Mouse (Mus musculus): ENCODE results near the gene Pakap. TPM values are rescaled to one million over a fixed set of nuclear protein-coding genes. Genes with fewer than 3 reads are reported as not detected.
A peak's percentile ranks its signal among the peaks of the same experiment; 100 is the strongest.

Gene Pakap
- polyA plus RNA-seq, 1 experiment from 2014 or later: 57.5 TPM

GRCm38 (mm10) chr4:57802411-57802810, 234.4 kb downstream of the Pakap start:
- Histone ChIP-seq H3K36me3 (ENCODE audit: control insufficient read depth, insufficient read depth) (peaks cover 7% of the 10 kb centered on the region; the same call in 1 of the 2 replicates), H3K27ac (ENCODE audit: low read length) (0 out of 2 replicates have a peak overlapping the region, but pooled peaks have one; percentile 12), H3K27me3 (ENCODE audit: control insufficient read depth, insufficient read depth, low read length) (no peaks in the 10 kb centered on the region), H3K9me3 (replicated peaks; ENCODE audit: control insufficient read depth, low read length) (no peaks in the 10 kb centered on the region), H3K4me1 (ENCODE audit: control insufficient read depth, insufficient read depth, low read length) (peaks cover 41% of the 10 kb centered on the region), H3K9ac (ENCODE audit: low read length) (no peak overlapping the region), H3K4me3 (ENCODE audit: low read length) (no peak overlapping the region), H3K4me2 (ENCODE audit: low read depth, low read length) (no peak overlapping the region)
- 60% methylated on average over 3 of the region's 3 CpGs for WGBS
- no peak for ATAC-seq (replicated peaks; ENCODE audit: extremely low read depth, insufficient read depth, low FRiP score)

- peak overlapping the region; percentile 54 for H3K27ac ChIP-seq (ENCODE audit: low read length)
Observed at GRCm38 (mm10) chr4:57804902-57805301, 236.9 kb downstream of the Pakap start.

GRCm38 (mm10) chr4:57809449-57809848, 241.5 kb downstream of the Pakap start:
- Histone ChIP-seq H3K9me3 (replicated peaks; ENCODE audit: control insufficient read depth, low read length) (no peaks in the 10 kb centered on the region), H3K4me2 (ENCODE audit: low read depth, low read length) (no peak overlapping the region), H3K36me3 (ENCODE audit: control insufficient read depth, insufficient read depth) (peaks cover 2% of the 10 kb centered on the region; the same call in 1 of the 2 replicates), H3K4me3 (ENCODE audit: low read length) (no peak overlapping the region), H3K27ac (ENCODE audit: low read length) (peak overlapping the region; percentile 3; the same call in 1 of the 2 replicates), H3K4me1 (ENCODE audit: control insufficient read depth, insufficient read depth, low read length) (peaks cover 37% of the 10 kb centered on the region), H3K27me3 (ENCODE audit: control insufficient read depth, insufficient read depth, low read length) (no peaks in the 10 kb centered on the region), H3K9ac (ENCODE audit: low read length) (no peak overlapping the region)
- 67% methylated on average over 4 of the region's 4 CpGs for WGBS
- no peak for ATAC-seq (replicated peaks; ENCODE audit: extremely low read depth, insufficient read depth, low FRiP score)

More at GRCm38 (mm10) chr4:57804902-57805301, 236.9 kb downstream of the Pakap start:
- 35% methylated on average over 6 of the region's 6 CpGs for WGBS
- peaks cover 27% of the 10 kb centered on the region for H3K4me1 ChIP-seq (ENCODE audit: control insufficient read depth, insufficient read depth, low read length)
- H3K36me3 ChIP-seq (ENCODE audit: control insufficient read depth, insufficient read depth): peaks cover 7% of the 10 kb centered on the region; the same call in 1 of the 2 replicates
- H3K27me3 ChIP-seq (ENCODE audit: control insufficient read depth, insufficient read depth, low read length): no peaks in the 10 kb centered on the region
- no peaks in the 10 kb centered on the region for H3K9me3 ChIP-seq (replicated peaks; ENCODE audit: control insufficient read depth, low read length)
- no peak overlapping the region for H3K4me3 ChIP-seq (ENCODE audit: low read length)
- H3K4me2 ChIP-seq (ENCODE audit: low read depth, low read length): no peak overlapping the region
- H3K9ac ChIP-seq (ENCODE audit: low read length): no peak overlapping the region
- no peak for ATAC-seq (replicated peaks; ENCODE audit: extremely low read depth, insufficient read depth, low FRiP score)

- no peak for ATAC-seq (replicated peaks; ENCODE audit: extremely low read depth, insufficient read depth, low FRiP score)
- WGBS: 75% methylated on average over 1 of the region's 1 CpGs
- H3K27ac ChIP-seq (ENCODE audit: low read length): peak overlapping the region; percentile 94
Observed at GRCm38 (mm10) chr4:57812075-57812474, 244.1 kb downstream of the Pakap start.

GRCm38 (mm10) chr4:57812916-57813575, 245.1 kb downstream of the Pakap start:
- no peaks in the 10 kb centered on the region for H3K9me3 ChIP-seq (replicated peaks; ENCODE audit: control insufficient read depth, low read length)

More at GRCm38 (mm10) chr4:57812075-57812474, 244.1 kb downstream of the Pakap start:
- Histone ChIP-seq H3K9ac (ENCODE audit: low read length) (no peak overlapping the region), H3K9me3 (replicated peaks; ENCODE audit: control insufficient read depth, low read length) (no peaks in the 10 kb centered on the region), H3K4me3 (ENCODE audit: low read length) (no peak overlapping the region), H3K27me3 (ENCODE audit: control insufficient read depth, insufficient read depth, low read length) (no peaks in the 10 kb centered on the region), H3K4me2 (ENCODE audit: low read depth, low read length) (no peak overlapping the region), H3K4me1 (ENCODE audit: control insufficient read depth, insufficient read depth, low read length) (peaks cover 29% of the 10 kb centered on the region), H3K36me3 (ENCODE audit: control insufficient read depth, insufficient read depth) (no peaks in the 10 kb centered on the region)

GRCm38 (mm10) chr4:57813576-57813945, 245.6 kb downstream of the Pakap start:
- Histone ChIP-seq H3K4me1 (ENCODE audit: control insufficient read depth, insufficient read depth, low read length) (peaks cover 29% of the 10 kb centered on the region), H3K4me3 (ENCODE audit: low read length) (no peak overlapping the region), H3K9ac (ENCODE audit: low read length) (peak overlapping the region; percentile 35), H3K4me2 (ENCODE audit: low read depth, low read length) (0 out of 2 replicates have a peak overlapping the region, but pooled peaks have one; percentile 2), H3K27ac (ENCODE audit: low read length) (peak overlapping the region; percentile 94), H3K27me3 (ENCODE audit: control insufficient read depth, insufficient read depth, low read length) (no peaks in the 10 kb centered on the region), H3K9me3 (replicated peaks; ENCODE audit: control insufficient read depth, low read length) (no peaks in the 10 kb centered on the region), H3K36me3 (ENCODE audit: control insufficient read depth, insufficient read depth) (no peaks in the 10 kb centered on the region)
- 73% methylated on average over 4 of the region's 4 CpGs for WGBS
- no peak for ATAC-seq (replicated peaks; ENCODE audit: extremely low read depth, insufficient read depth, low FRiP score)

More at GRCm38 (mm10) chr4:57812916-57813575, 245.1 kb downstream of the Pakap start:
- H3K4me1 ChIP-seq (ENCODE audit: control insufficient read depth, insufficient read depth, low read length): peaks cover 29% of the 10 kb centered on the region
- peak overlapping the region; percentile 94 for H3K27ac ChIP-seq (ENCODE audit: low read length)
- peak overlapping the region; percentile 35 for H3K9ac ChIP-seq (ENCODE audit: low read length)
- WGBS: 13% methylated on average over 7 of the region's 7 CpGs
- H3K4me2 ChIP-seq (ENCODE audit: low read depth, low read length): peak overlapping the region; percentile 25
- H3K27me3 ChIP-seq (ENCODE audit: control insufficient read depth, insufficient read depth, low read length): no peaks in the 10 kb centered on the region
- H3K4me3 ChIP-seq (ENCODE audit: low read length): no peak overlapping the region
- no peaks in the 10 kb centered on the region for H3K36me3 ChIP-seq (ENCODE audit: control insufficient read depth, insufficient read depth)
- ATAC-seq (replicated peaks; ENCODE audit: extremely low read depth, insufficient read depth, low FRiP score): peak; percentile 94

GRCm38 (mm10) chr4:57815355-57815754, 247.4 kb downstream of the Pakap start:
- Histone ChIP-seq H3K27ac (ENCODE audit: low read length) (no peak overlapping the region), H3K27me3 (ENCODE audit: control insufficient read depth, insufficient read depth, low read length) (no peaks in the 10 kb centered on the region), H3K4me2 (ENCODE audit: low read depth, low read length) (no peak overlapping the region), H3K9ac (ENCODE audit: low read length) (no peak overlapping the region), H3K36me3 (ENCODE audit: control insufficient read depth, insufficient read depth) (no peaks in the 10 kb centered on the region; the same call in 1 of the 2 replicates), H3K4me1 (ENCODE audit: control insufficient read depth, insufficient read depth, low read length) (peaks cover 27% of the 10 kb centered on the region), H3K9me3 (replicated peaks; ENCODE audit: control insufficient read depth, low read length) (no peaks in the 10 kb centered on the region), H3K4me3 (ENCODE audit: low read length) (no peak overlapping the region)
- ATAC-seq (replicated peaks; ENCODE audit: extremely low read depth, insufficient read depth, low FRiP score): no peak
- WGBS: 85% methylated on average over 2 of the region's 2 CpGs

GRCm38 (mm10) chr4:57816146-57816545, 248.2 kb downstream of the Pakap start:
- Histone ChIP-seq H3K4me3 (ENCODE audit: low read length) (no peak overlapping the region), H3K9me3 (replicated peaks; ENCODE audit: control insufficient read depth, low read length) (no peaks in the 10 kb centered on the region), H3K4me1 (ENCODE audit: control insufficient read depth, insufficient read depth, low read length) (peaks cover 34% of the 10 kb centered on the region), H3K9ac (ENCODE audit: low read length) (no peak overlapping the region), H3K4me2 (ENCODE audit: low read depth, low read length) (no peak overlapping the region), H3K27me3 (ENCODE audit: control insufficient read depth, insufficient read depth, low read length) (no peaks in the 10 kb centered on the region), H3K36me3 (ENCODE audit: control insufficient read depth, insufficient read depth) (no peaks in the 10 kb centered on the region; the same call in 1 of the 2 replicates), H3K27ac (ENCODE audit: low read length) (no peak overlapping the region)
- no peak for ATAC-seq (replicated peaks; ENCODE audit: extremely low read depth, insufficient read depth, low FRiP score)
- WGBS: 84% methylated on average over 8 of the region's 8 CpGs

GRCm38 (mm10) chr4:57820839-57821374, 252.9 kb downstream of the Pakap start:
- Histone ChIP-seq H3K4me3 (ENCODE audit: low read length) (no peak overlapping the region), H3K9me3 (replicated peaks; ENCODE audit: control insufficient read depth, low read length) (no peaks in the 10 kb centered on the region), H3K4me2 (ENCODE audit: low read depth, low read length) (no peak overlapping the region), H3K4me1 (ENCODE audit: control insufficient read depth, insufficient read depth, low read length) (peaks cover 29% of the 10 kb centered on the region), H3K27ac (ENCODE audit: low read length) (no peak overlapping the region), H3K36me3 (ENCODE audit: control insufficient read depth, insufficient read depth) (no peaks in the 10 kb centered on the region; the same call in 1 of the 2 replicates), H3K27me3 (ENCODE audit: control insufficient read depth, insufficient read depth, low read length) (no peaks in the 10 kb centered on the region), H3K9ac (ENCODE audit: low read length) (no peak overlapping the region)
- WGBS: 77% methylated on average over 24 of the region's 24 CpGs
- no peak for ATAC-seq (replicated peaks; ENCODE audit: extremely low read depth, insufficient read depth, low FRiP score)

Data from heart, embryonic 16.5 days (tissue).